Mouse (Mus musculus) thymus, postnatal 0 days (tissue): Measurements from ENCODE around the gene Eif4g2. TPM values are rescaled to one million over a fixed set of nuclear protein-coding genes. Genes with fewer than 3 reads are reported as not detected.

ENCODE experiments used
- DNase-seq: peaks from one replicate; pipeline ENCODE4 v3.0.0-alpha.2; 2015; ENCODE audit warnings: low spot score
- polyA plus RNA-seq: library from polyadenylated mRNA; unstranded; fragments of >200 nt; fragmentation: Nextera tagmentation; extraction: Ambion mirVana; gene quantifications from 2 replicates; pipeline ENCODE4 v1.2.1, GENCODE M21; 2015

The Eif4g2 gene
- polyA plus RNA-seq, 1 experiment from 2014 or later: 687 TPM

- DNase-seq: no peak
Observed at GRCm38 (mm10) chr7:111069439-111070166, 13.2 kb downstream of the Eif4g2 start.

- no peak for DNase-seq
Observed at GRCm38 (mm10) chr7:111068181-111068580, 14.6 kb downstream of the Eif4g2 start.

GRCm38 (mm10) chr7:111062971-111063370 is 19.9 kb downstream of the Eif4g2 start:
- DNase-seq: no peak

- DNase-seq: no peak
Observed at GRCm38 (mm10) chr7:111059527-111059926, 23.3 kb downstream of the Eif4g2 start.

- no peak for DNase-seq
Observed at GRCm38 (mm10) chr7:111055984-111056657, 26.7 kb downstream of the Eif4g2 start.

- DNase-seq: no peak
Observed at GRCm38 (mm10) chr7:111055221-111055620, 27.6 kb downstream of the Eif4g2 start.

- peak; percentile 56 for DNase-seq
Observed at GRCm38 (mm10) chr7:111049652-111050421, 33.0 kb downstream of the Eif4g2 start.

- no peak for DNase-seq
Observed at GRCm38 (mm10) chr7:111048920-111049319, 33.9 kb downstream of the Eif4g2 start.

- no peak for DNase-seq
Observed at GRCm38 (mm10) chr7:111029046-111029553, 53.7 kb downstream of the Eif4g2 start.

- peak; percentile 87 for DNase-seq
Observed at GRCm38 (mm10) chr7:111028281-111029045, 54.4 kb downstream of the Eif4g2 start, which contains the start of gene Ctr9. Ctr9 (plus strand) TSS chr7:111028951.

GRCm38 (mm10) chr7:111024912-111025311 is 57.9 kb downstream of the Eif4g2 start:
- no peak for DNase-seq

- no peak for DNase-seq
Observed at GRCm38 (mm10) chr7:111024068-111024594, 58.7 kb downstream of the Eif4g2 start.

GRCm38 (mm10) chr7:111020814-111021213 is 62.0 kb downstream of the Eif4g2 start:
- DNase-seq: no peak

Other genes starting within 250 kb of the Eif4g2 start
- gene Rnf141, start 238.6 kb downstream of the Eif4g2 start, polyA plus RNA-seq: 13.1 and 13.9 TPM in 2 replicates
- gene Lyve1, start 219.8 kb downstream of the Eif4g2 start, polyA plus RNA-seq: 3.0 and 3.8 TPM in 2 replicates
- gene Mrvi1, start 100.6 kb downstream of the Eif4g2 start, polyA plus RNA-seq: 0.92 and 1.1 TPM in 2 replicates
- 42.2 and 45.3 TPM in 2 replicates for gene Ctr9, start 54.1 kb downstream of the Eif4g2 start, polyA plus RNA-seq